Mouse (Mus musculus) hindbrain, postnatal 0 days (tissue): ENCODE results near the gene Wnt1. TPM values are rescaled to one million over a fixed set of nuclear protein-coding genes. Genes with fewer than 3 reads are reported as not detected.
A peak's percentile ranks its signal among the peaks of the same experiment; 100 is the strongest.

ENCODE experiments used
- ATAC-seq: fragments of 200-750 bp; cut with Nextera tagmentation; 2 replicates; pipeline ENCODE4 v1.8.0; 2017; ENCODE audit warnings: mild to moderate bottlenecking, moderate TSS enrichment, moderate library complexity
- DNase-seq: peaks from one replicate; pipeline ENCODE4 v3.0.0-alpha.2; 2015; ENCODE audit warnings: low spot score
- H3K27ac ChIP-seq: fragments of 300-500 bp; sonication (generic); 2 replicates; pipeline ENCODE4 v1.5.1; 2014; ENCODE audit warnings: mild to moderate bottlenecking
- H3K27me3 ChIP-seq: fragments of 300-500 bp; sonication (generic); 2 replicates; pipeline ENCODE4 v1.6.1; 2014; ENCODE audit warnings: low read length, mixed read lengths; ENCODE audit not compliant: insufficient read depth
- H3K36me3 ChIP-seq: fragments of 300-500 bp; sonication (generic); 2 replicates; pipeline ENCODE4 v1.6.1; 2014; ENCODE audit warnings: low read length, mixed read lengths; ENCODE audit not compliant: insufficient read depth
- H3K4me1 ChIP-seq: fragments of 300-500 bp; sonication (generic); 2 replicates; pipeline ENCODE4 v1.6.1; 2014; ENCODE audit warnings: antibody characterized with exemption, low read length, mixed read lengths; ENCODE audit not compliant: insufficient read depth
- H3K4me2 ChIP-seq: fragments of 300-500 bp; sonication (generic); 2 replicates; pipeline ENCODE4 v1.6.1; 2014; ENCODE audit warnings: low read depth, mild to moderate bottlenecking, low read length, moderate library complexity, mixed read lengths
- H3K4me3 ChIP-seq: fragments of 300-500 bp; sonication (generic); 2 replicates; pipeline ENCODE4 v1.5.1; 2014; ENCODE audit warnings: low read length
- H3K9ac ChIP-seq: fragments of 300-500 bp; sonication (generic); replicated peaks from 2 replicates; pipeline ENCODE4 v1.6.1; 2014; ENCODE audit warnings: mild to moderate bottlenecking, low read length, moderate library complexity, mixed read lengths
- H3K9me3 ChIP-seq: fragments of 300-500 bp; sonication (generic); 2 replicates; pipeline ENCODE4 v1.6.1; 2016; ENCODE audit warnings: low read length, mixed read lengths
- CTCF ChIP-seq: IDR thresholded peaks from 2 replicates; pipeline ENCODE4 v1.5.1; 2016; ENCODE audit warnings: antibody characterized with exemption, control low read depth, low read depth
- WGBS: fragments of 180-500 bp; shearing (Covaris S2); extraction: QIAGEN DNeasy Blood & Tissue Kit; methylation state at CpG from one replicate; pipeline ENCODE4 v1.1.7; 2014; 5-methylcytosine and 5-hydroxymethylcytosine counted together
- polyA plus RNA-seq: library from polyadenylated mRNA; unstranded; fragments of >200 nt; fragmentation: Nextera tagmentation; extraction: Ambion mirVana; gene quantifications from 2 replicates; pipeline ENCODE4 v1.2.1, GENCODE M21; 2015
- total RNA-seq: library from RNA; depleted of rRNA; stranded (reverse); fragments of >200 nt; gene quantifications from 2 replicates; pipeline ENCODE4 v1.2.3, GENCODE M21; 2014

Gene Wnt1
- total and polyA plus RNA-seq, 2 experiments from 2014 or later = 0.05 to 0.59 TPM

DNA sequence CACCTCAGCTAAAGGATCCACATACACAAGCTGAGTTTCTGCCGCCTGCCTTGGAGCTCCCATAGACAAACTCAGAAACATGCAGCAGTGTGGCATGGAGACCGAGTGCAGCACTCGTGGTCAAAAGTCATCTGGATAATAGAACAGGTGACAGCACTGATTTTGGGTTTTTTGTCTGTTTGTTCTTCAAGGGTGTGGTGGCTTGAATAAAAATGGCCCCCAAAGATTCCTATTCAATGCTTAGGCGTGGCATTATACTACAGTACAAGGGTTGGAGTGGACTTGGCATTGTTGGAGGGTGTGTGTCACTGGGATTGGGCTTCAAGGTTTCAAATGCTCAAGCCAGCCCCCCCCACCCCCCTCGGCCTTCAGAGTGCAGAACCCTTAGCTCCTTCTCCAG, 32.5 kb downstream of the Wnt1 start:
- H3K4me1 ChIP-seq = no peaks in the 10 kb centered on the region
- no peak for TF ChIP-seq CTCF
- H3K36me3 ChIP-seq = peaks cover 16% of the 10 kb centered on the region; the same call in 1 of the 2 replicates
- DNase-seq (no peak), ATAC-seq (no peak)
- no peak overlapping the region for H3K9ac ChIP-seq
- no peak overlapping the region for H3K27ac ChIP-seq
- H3K27me3 ChIP-seq = no peaks in the 10 kb centered on the region
- 92% methylated on average over 5 of the region's 5 CpGs for WGBS
- H3K4me3 ChIP-seq = no peak overlapping the region
- H3K4me2 ChIP-seq = no peak overlapping the region
- H3K9me3 ChIP-seq = no peaks in the 10 kb centered on the region

DNA sequence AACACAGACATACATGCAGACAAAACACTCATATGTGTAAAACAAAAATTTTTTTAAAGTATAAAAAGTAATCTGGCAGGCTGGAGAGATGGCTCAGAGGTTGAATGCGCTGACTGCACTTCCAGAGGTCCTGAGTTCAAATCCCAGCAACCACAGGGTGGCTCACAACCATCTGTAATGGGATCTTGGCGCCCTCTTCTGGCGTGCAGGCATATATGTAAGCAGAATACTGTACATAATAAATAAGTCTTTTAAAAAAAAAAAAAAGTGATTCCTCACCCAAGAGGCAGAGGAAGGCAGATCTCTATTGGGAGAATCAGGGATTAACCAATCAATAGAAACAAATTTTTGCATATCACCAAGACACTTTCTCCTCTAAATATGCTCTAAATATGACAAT, 33.8 kb downstream of the Wnt1 start:
- WGBS = 71% methylated on average over 3 of the region's 3 CpGs
- no peak for ATAC-seq

DNA sequence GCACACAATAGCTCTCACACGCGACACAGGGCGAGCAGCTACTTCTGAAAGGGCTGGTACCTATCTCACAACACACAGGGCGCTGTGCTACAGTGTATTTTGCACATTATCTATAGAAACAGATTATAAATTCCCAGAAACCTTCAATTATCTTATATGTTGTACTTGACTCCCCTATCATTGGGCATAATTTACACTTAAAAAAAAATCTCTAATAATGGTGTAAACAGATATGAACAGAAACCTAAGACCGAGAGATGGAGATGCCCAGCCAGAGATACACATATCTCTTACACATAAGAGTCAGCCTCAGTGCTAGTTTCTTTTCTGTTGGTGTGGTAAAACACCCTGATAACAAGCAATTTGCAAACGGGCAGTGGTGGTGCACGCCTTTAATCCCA, 38.0 kb downstream of the Wnt1 start:
- ATAC-seq = no peak
- 92% methylated on average over 7 of the region's 7 CpGs for WGBS

More for the DNA sequence above, 33.8 kb downstream of the Wnt1 start:
- DNase-seq = no peak
- Histone ChIP-seq H3K27ac (no peak overlapping the region), H3K4me3 (no peak overlapping the region), H3K27me3 (no peaks in the 10 kb centered on the region), H3K4me1 (no peaks in the 10 kb centered on the region), H3K4me2 (no peak overlapping the region), H3K9ac (no peak overlapping the region), H3K9me3 (no peaks in the 10 kb centered on the region), H3K36me3 (peaks cover 16% of the 10 kb centered on the region; the same call in 1 of the 2 replicates)
- 0 out of 2 replicates have a peak, but pooled peaks have one; percentile 34 for TF ChIP-seq CTCF

GRCm38 (mm10) chr15:98830736-98831683, 41.4 kb downstream of the Wnt1 start, which contains the start of gene Prkag1:
Prkag1 (minus strand) TSS chr15:98831521.
- Histone ChIP-seq H3K9me3 (no peaks in the 10 kb centered on the region), H3K4me2 (peak within 1 kb of the TSS; percentile 77), H3K27ac (peak within 1 kb of the TSS; percentile 85), H3K9ac (peak within 1 kb of the TSS; percentile 64), H3K27me3 (no peaks in the 10 kb centered on the region), H3K4me3 (peak within 1 kb of the TSS; percentile 68), H3K4me1 (no peaks in the 10 kb centered on the region), H3K36me3 (peaks cover 29% of the 10 kb centered on the region)
- TF ChIP-seq CTCF = peak; percentile 57; the same call in 1 of the 2 replicates
- DNase-seq = peak; percentile 98
- under 1% methylated on average over 64 of the region's 66 CpGs for WGBS
- peak; percentile 97 for ATAC-seq

More for the DNA sequence above, 38.0 kb downstream of the Wnt1 start:
- Histone ChIP-seq H3K9ac (no peak overlapping the region), H3K4me2 (no peak overlapping the region), H3K27me3 (no peaks in the 10 kb centered on the region), H3K36me3 (peaks cover 12% of the 10 kb centered on the region; the same call in 1 of the 2 replicates), H3K27ac (no peak overlapping the region), H3K4me3 (no peak overlapping the region), H3K4me1 (no peaks in the 10 kb centered on the region), H3K9me3 (no peaks in the 10 kb centered on the region)
- TF ChIP-seq CTCF = no peak
- no peak for DNase-seq

DNA sequence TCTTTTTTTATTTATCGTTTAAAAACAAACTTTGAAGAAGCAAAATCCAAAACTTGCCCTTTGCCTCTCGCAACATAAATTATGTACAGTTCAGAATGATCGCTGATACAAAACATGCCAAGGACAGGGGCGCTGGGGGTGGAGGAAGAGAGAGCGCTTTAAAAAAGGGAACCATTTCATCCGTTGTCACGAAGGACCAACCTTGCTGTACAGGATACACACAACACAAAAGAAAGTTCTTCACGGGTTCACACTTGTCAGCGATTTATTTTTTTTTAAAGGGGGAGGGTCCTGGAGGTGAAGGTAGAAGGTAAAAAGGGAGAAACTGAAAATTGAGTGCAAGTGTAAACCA, 42.0 kb downstream of the Wnt1 start:
- 16% methylated on average over 9 of the region's 9 CpGs for WGBS
- H3K9ac ChIP-seq = peak overlapping the region; percentile 64; the same call in 1 of the 2 replicates
- peak overlapping the region; percentile 77 for H3K4me2 ChIP-seq
- ATAC-seq (peak; percentile 55), DNase-seq (no peak)
- H3K27ac ChIP-seq = peak overlapping the region; percentile 85
- H3K36me3 ChIP-seq = peaks cover 35% of the 10 kb centered on the region
- peak overlapping the region; percentile 68 for H3K4me3 ChIP-seq
- no peaks in the 10 kb centered on the region for H3K27me3 ChIP-seq
- TF ChIP-seq CTCF = no peak
- no peaks in the 10 kb centered on the region for H3K4me1 ChIP-seq
- H3K9me3 ChIP-seq = no peaks in the 10 kb centered on the region

DNA sequence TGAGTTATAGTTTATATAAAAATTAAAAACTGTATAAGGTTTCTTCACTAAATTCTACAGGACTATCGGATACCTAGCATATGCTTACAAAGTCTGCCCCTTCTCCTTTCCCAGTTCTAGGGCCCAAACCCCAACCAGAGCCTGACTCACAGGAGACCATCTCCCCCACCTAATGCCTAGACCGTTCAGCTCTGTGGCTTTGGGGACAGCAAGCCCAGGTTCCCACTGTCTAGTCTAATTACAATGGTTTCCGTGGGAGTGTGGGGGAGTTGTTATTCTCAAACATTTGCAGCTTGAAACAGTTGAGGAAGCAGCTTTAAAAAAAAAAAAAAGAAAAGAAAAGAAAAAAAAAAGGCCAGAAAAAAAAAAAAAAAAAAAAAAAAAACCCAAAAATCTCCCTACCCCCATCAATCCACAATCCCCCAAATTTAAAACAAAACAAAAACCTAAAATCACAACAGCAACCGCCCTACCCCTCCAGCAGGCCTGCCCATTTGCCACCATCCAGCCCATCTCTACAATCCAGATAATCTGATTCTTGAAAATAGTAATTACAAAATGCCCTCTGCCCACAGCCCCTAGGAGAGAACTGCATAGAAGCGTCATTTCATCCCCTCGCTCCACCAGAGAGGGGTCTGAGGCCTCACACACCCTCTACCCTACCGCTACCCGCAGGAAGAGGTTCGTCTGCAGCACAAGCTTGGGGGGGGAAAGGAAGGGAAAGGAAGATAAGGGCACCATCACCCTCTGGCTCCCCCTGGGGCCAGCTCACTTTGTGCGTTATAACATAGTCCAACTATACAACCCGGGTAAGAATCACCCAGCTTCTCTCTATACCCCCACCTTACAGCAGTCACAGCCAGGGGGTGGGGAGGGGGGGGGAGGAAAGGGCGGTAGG, 42.8 kb downstream of the Wnt1 start:
- no peak for TF ChIP-seq CTCF
- H3K4me3 ChIP-seq = no peak overlapping the region
- no peaks in the 10 kb centered on the region for H3K4me1 ChIP-seq
- peak overlapping the region; percentile 77 for H3K4me2 ChIP-seq
- no peak overlapping the region for H3K27ac ChIP-seq
- no peak overlapping the region for H3K9ac ChIP-seq
- DNase-seq = no peak
- H3K27me3 ChIP-seq = no peaks in the 10 kb centered on the region
- H3K36me3 ChIP-seq = peaks cover 43% of the 10 kb centered on the region
- no peaks in the 10 kb centered on the region for H3K9me3 ChIP-seq
- ATAC-seq = no peak
- WGBS = 59% methylated on average over 12 of the region's 12 CpGs
